Mouse (Mus musculus) cerebellum, postnatal 10 days (tissue): Measurements from ENCODE around the gene Cnih3.
A peak's percentile ranks its signal among the peaks of the same experiment; 100 is the strongest.

ENCODE experiments used
- DNase-seq, 2 experiments: peaks; one replicate each; pipeline ENCODE4 v3.0.0; 2021; ENCODE audit warnings: mixed read lengths in 2 of 2

The Cnih3 gene

GRCm38 (mm10) chr1:181407281-181407680 is 54.9 kb downstream of the Cnih3 start:
- peak; percentile 90 to 93 for DNase-seq

GRCm38 (mm10) chr1:181408086-181408975 is 55.9 kb downstream of the Cnih3 start:
- peak; percentile 63 to 77 for DNase-seq

GRCm38 (mm10) chr1:181409693-181410092 is 57.3 kb downstream of the Cnih3 start:
- DNase-seq = no peak

GRCm38 (mm10) chr1:181410647-181411254 is 58.3 kb downstream of the Cnih3 start:
- DNase-seq = no peak

GRCm38 (mm10) chr1:181414985-181415384 is 62.6 kb downstream of the Cnih3 start:
- no peak for DNase-seq

- no peak for DNase-seq
Measured at GRCm38 (mm10) chr1:181416841-181417240, 64.4 kb downstream of the Cnih3 start.

GRCm38 (mm10) chr1:181417937-181418523 is 65.6 kb downstream of the Cnih3 start:
- peak; percentile 74 to 80 for DNase-seq

- DNase-seq = peak; percentile 51 to 54
Measured at GRCm38 (mm10) chr1:181420080-181420536, 67.7 kb downstream of the Cnih3 start.

- peak in 1 of 2 experiments; percentile 37 for DNase-seq
Measured at GRCm38 (mm10) chr1:181422796-181423195, 70.4 kb downstream of the Cnih3 start.

- DNase-seq = no peak
Measured at GRCm38 (mm10) chr1:181424922-181425321, 72.5 kb downstream of the Cnih3 start.

GRCm38 (mm10) chr1:181425388-181425787 is 73.0 kb downstream of the Cnih3 start:
- no peak for DNase-seq

- DNase-seq = no peak
Measured at GRCm38 (mm10) chr1:181426406-181426805, 74.0 kb downstream of the Cnih3 start.

- no peak for DNase-seq
Measured at GRCm38 (mm10) chr1:181433263-181433662, 80.8 kb downstream of the Cnih3 start.

- DNase-seq = no peak
Measured at GRCm38 (mm10) chr1:181435414-181435813, 83.0 kb downstream of the Cnih3 start.

GRCm38 (mm10) chr1:181440982-181441603 is 88.7 kb downstream of the Cnih3 start:
- DNase-seq = no peak

- peak; percentile 47 to 60 for DNase-seq
Measured at GRCm38 (mm10) chr1:181441654-181442241, 89.3 kb downstream of the Cnih3 start.

- DNase-seq = no peak
Measured at GRCm38 (mm10) chr1:181445041-181445440, 92.6 kb downstream of the Cnih3 start.

GRCm38 (mm10) chr1:181445630-181446257 is 93.3 kb downstream of the Cnih3 start:
- peak; percentile 90 for DNase-seq

- peak in 1 of 2 experiments; percentile 33 for DNase-seq
Measured at GRCm38 (mm10) chr1:181446591-181447114, 94.2 kb downstream of the Cnih3 start.

GRCm38 (mm10) chr1:181447576-181447975 is 95.1 kb downstream of the Cnih3 start:
- DNase-seq = peak; percentile 53 to 67

GRCm38 (mm10) chr1:181448041-181448440 is 95.6 kb downstream of the Cnih3 start:
- peak; percentile 44 to 49 for DNase-seq

GRCm38 (mm10) chr1:181453106-181453505 is 100.7 kb downstream of the Cnih3 start:
- DNase-seq = peak in 1 of 2 experiments; percentile 28
